Mouse (Mus musculus) cerebellum, adult 2 months (tissue): ENCODE results near the gene Maats1.

Experiments used
- CTCF ChIP-seq: fragments of 200-500 bp; IDR thresholded peaks from 2 replicates; pipeline ENCODE4 v1.5.1; 2011; ENCODE audit warnings: low read depth, mild to moderate bottlenecking, control low read depth, low read length, moderate library complexity, borderline replicate concordance; ENCODE audit not compliant: insufficient read depth
- POLR2A ChIP-seq: fragments of 200-500 bp; IDR thresholded peaks from 2 replicates; pipeline ENCODE4 v1.6.1; 2011; ENCODE audit warnings: low read length, control low read depth, borderline replicate concordance; ENCODE audit not compliant: insufficient read depth

GRCm38 (mm10) chr16:38359241-38359640 lies 17.3 kb upstream of the Maats1 start:
- no peak for TF ChIP-seq POLR2A
- no peak for TF ChIP-seq CTCF
